Mouse (Mus musculus): ENCODE results near the gene Sfxn2. TPM values are rescaled to one million over a fixed set of nuclear protein-coding genes. Genes with fewer than 3 reads are reported as not detected.

The Sfxn2 gene
- polyA plus RNA-seq, 1 experiment from 2014 or later: 11.0 TPM

DNA sequence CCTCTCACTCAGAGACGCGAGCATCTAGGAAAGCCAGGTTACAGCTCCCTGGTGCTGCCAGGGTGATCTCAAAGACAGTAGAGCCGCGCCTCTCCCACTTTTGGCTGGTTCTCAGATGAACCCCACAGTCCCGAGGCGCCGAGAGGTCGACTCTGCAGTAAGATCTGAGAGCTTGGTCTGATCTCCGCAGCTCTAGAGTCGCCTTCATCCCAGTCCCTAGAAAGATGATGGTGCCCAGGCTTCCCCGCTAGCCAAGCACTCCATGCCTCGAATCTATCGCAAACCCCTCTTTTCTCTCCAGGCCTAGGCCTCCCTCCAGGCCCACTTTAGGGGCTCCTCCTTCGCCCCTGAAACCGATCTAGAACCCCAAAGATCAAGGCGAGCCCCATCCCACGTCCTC is 617 bp upstream of the Sfxn2 start:
- Histone ChIP-seq H3K4me2 (peak overlapping the region; percentile 69), H3K9ac (replicated peaks) (peak overlapping the region; percentile 69), H3K36me3 (no peaks in the 10 kb centered on the region), H3K27me3 (replicated peaks) (no peaks in the 10 kb centered on the region), H3K4me1 (peaks cover 34% of the 10 kb centered on the region), H3K27ac (replicated peaks) (peak overlapping the region; percentile 86), H3K4me3 (replicated peaks) (peak overlapping the region; percentile 86), H3K9me3 (replicated peaks) (no peaks in the 10 kb centered on the region)
- WGBS: under 1% methylated on average over 17 of the region's 17 CpGs
- peak; percentile 42 for ATAC-seq (ENCODE audit: low FRiP score)

DNA sequence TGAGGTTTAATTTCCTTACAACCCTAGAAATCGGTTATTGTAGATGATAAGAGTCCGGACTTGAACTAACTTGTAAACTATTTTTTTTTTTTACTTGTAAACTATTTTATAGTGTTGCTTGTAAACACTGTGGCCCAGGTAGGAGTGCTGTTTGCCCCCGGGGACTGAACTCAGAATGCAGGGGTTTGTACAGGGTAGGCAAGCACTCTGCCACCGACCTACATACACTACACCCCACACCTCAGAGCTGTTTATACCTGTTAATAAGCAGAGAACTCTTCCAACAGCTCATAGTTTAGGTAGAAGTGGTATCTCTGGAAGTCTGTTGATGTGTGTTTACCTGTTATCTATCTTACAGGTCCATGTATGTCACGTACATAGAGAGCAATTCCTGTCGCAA is 825 bp downstream of the Sfxn2 start:
- Histone ChIP-seq H3K9me3 (replicated peaks) (no peaks in the 10 kb centered on the region), H3K4me1 (peaks cover 34% of the 10 kb centered on the region), H3K36me3 (no peaks in the 10 kb centered on the region), H3K27ac (replicated peaks) (peak overlapping the region; percentile 82; the same call in 1 of the 2 replicates), H3K9ac (replicated peaks) (peak overlapping the region; percentile 82; the same call in 1 of the 2 replicates), H3K4me3 (replicated peaks) (peak overlapping the region; percentile 86), H3K4me2 (peak overlapping the region; percentile 69), H3K27me3 (replicated peaks) (no peaks in the 10 kb centered on the region)
- ATAC-seq (ENCODE audit: low FRiP score): no peak
- WGBS: 49% methylated on average over 6 of the region's 6 CpGs

- Histone ChIP-seq H3K9ac (replicated peaks) (no peak overlapping the region), H3K4me1 (peaks cover 34% of the 10 kb centered on the region), H3K27ac (replicated peaks) (no peak overlapping the region), H3K27me3 (replicated peaks) (no peaks in the 10 kb centered on the region), H3K4me3 (replicated peaks) (no peak overlapping the region), H3K4me2 (no peak overlapping the region), H3K9me3 (replicated peaks) (no peaks in the 10 kb centered on the region), H3K36me3 (no peaks in the 10 kb centered on the region)
- 47% methylated on average over 4 of the region's 4 CpGs for WGBS
- no peak for ATAC-seq (ENCODE audit: low FRiP score)
These were observed 2.0 kb downstream of the Sfxn2 start for GRCm38 (mm10) chr19:46575196-46575595.

- H3K9ac ChIP-seq (replicated peaks): no peak overlapping the region
- no peak overlapping the region for H3K4me2 ChIP-seq
- 55% methylated on average over 13 of the region's 13 CpGs for WGBS
- H3K27ac ChIP-seq (replicated peaks): no peak overlapping the region
- H3K36me3 ChIP-seq: peaks cover 51% of the 10 kb centered on the region
- H3K27me3 ChIP-seq (replicated peaks): no peaks in the 10 kb centered on the region
- H3K4me3 ChIP-seq (replicated peaks): no peak overlapping the region
- peak; percentile 61; the same call in 1 of the 2 replicates for ATAC-seq (ENCODE audit: low FRiP score)
- no peaks in the 10 kb centered on the region for H3K9me3 ChIP-seq (replicated peaks)
- no peaks in the 10 kb centered on the region for H3K4me1 ChIP-seq
These were observed 14.8 kb downstream of the Sfxn2 start for GRCm38 (mm10) chr19:46587823-46588508.

- H3K4me2 ChIP-seq: no peak overlapping the region
- WGBS: 95% methylated on average over 6 of the region's 6 CpGs
These were observed 18.4 kb downstream of the Sfxn2 start for GRCm38 (mm10) chr19:46591575-46591974.

DNA sequence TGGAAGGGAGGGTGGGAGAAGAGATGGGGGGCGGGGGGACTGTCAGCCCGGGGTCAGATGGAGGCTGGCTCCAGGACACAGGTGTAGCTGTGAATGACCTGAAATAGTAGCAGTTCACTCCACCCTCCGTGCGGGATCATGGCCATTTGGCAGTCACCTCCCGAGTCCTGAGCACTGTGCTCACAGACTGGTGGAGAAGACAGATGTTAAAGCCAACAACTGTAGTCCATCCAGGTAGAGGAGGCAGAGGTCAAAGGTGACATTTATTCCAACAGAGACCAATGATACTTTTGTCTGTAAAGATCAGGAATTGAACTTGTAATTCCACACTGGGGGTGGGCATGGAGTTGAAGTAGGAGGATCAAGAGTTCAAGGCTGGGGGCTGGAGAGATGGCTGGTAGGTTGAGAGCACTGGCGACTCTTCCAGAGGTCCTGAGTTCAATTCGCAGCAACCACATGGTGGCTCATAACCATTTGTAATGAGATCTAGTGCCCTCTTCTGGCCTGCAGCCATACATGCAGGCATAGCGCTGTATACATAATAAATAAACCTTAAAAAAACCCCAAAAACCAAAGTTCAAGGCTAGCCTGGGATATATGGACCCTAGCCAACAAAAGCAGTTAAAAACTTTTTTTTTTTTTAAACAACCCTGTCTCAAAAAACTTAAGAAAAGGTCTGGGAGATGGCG is 19.7 kb downstream of the Sfxn2 start:
- H3K36me3 ChIP-seq: peaks cover 63% of the 10 kb centered on the region
- no peaks in the 10 kb centered on the region for H3K9me3 ChIP-seq (replicated peaks)
- no peaks in the 10 kb centered on the region for H3K4me1 ChIP-seq
- 95% methylated on average over 9 of the region's 9 CpGs for WGBS
- no peak overlapping the region for H3K4me2 ChIP-seq
- no peak for ATAC-seq (ENCODE audit: low FRiP score)
- H3K27me3 ChIP-seq (replicated peaks): no peaks in the 10 kb centered on the region
- H3K4me3 ChIP-seq (replicated peaks): no peak overlapping the region
- no peak overlapping the region for H3K27ac ChIP-seq (replicated peaks)
- no peak overlapping the region for H3K9ac ChIP-seq (replicated peaks)

More at GRCm38 (mm10) chr19:46591575-46591974, 18.4 kb downstream of the Sfxn2 start:
- H3K4me3 ChIP-seq (replicated peaks): no peak overlapping the region
- ATAC-seq (ENCODE audit: low FRiP score): no peak
- H3K27me3 ChIP-seq (replicated peaks): no peaks in the 10 kb centered on the region
- H3K9ac ChIP-seq (replicated peaks): no peak overlapping the region
- H3K27ac ChIP-seq (replicated peaks): no peak overlapping the region
- H3K36me3 ChIP-seq: peaks cover 63% of the 10 kb centered on the region
- H3K4me1 ChIP-seq: no peaks in the 10 kb centered on the region
- no peaks in the 10 kb centered on the region for H3K9me3 ChIP-seq (replicated peaks)

DNA sequence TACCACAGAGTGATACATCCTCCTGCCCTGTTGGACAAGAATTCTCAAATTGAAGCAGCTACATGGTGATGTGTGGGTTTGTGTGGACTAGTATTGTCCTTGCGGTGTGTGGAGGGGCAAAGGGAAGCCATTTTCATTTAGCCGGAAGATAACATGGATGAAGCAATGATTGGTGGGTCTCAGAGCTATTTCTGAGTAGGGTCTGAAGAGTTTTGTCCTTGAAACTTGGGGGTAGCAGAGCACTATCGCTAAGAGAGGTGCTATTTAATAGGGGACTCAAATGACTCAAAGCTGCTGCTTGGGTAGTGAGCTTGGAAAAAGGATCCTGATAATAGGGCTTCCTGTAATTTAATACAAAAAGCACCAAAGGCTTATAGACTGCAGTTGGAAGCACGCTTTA is 25.0 kb downstream of the Sfxn2 start:
- Histone ChIP-seq H3K4me3 (replicated peaks) (0 out of 2 replicates have a peak overlapping the region, but pooled peaks have one; percentile 97), H3K4me1 (peaks cover 31% of the 10 kb centered on the region), H3K27ac (replicated peaks) (0 out of 2 replicates have a peak overlapping the region, but pooled peaks have one; percentile 6), H3K9ac (replicated peaks) (no peak overlapping the region), H3K27me3 (replicated peaks) (no peaks in the 10 kb centered on the region), H3K36me3 (peaks cover 22% of the 10 kb centered on the region), H3K4me2 (peak overlapping the region; percentile 95), H3K9me3 (replicated peaks) (no peaks in the 10 kb centered on the region)
- 80% methylated on average over 4 of the region's 4 CpGs for WGBS
- no peak for ATAC-seq (ENCODE audit: low FRiP score)

DNA sequence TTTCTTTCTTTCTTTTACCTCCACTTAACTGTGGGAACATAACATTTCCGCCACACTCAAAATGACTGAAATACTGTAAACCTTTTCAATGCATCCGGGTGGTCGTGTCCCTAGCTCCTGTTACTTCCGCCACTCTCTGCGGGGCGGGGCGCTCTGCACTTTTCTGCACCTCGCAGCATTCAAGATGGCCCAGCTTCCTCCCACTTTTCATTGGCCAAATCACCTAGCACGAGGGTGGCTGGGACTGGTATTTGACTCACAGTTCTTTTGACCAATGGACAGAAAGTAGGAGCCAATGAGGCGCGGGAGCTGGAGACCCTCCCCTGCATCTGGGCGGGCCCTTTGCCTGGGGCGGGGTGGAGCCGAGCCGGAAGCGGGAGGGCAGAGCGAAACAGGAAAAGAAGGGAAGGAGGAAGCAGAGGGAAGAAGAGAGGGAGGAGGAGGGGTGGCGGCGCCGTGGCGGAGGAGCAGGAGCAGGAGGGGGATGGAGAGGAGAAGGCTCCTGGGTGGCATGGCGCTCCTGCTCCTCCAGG is 25.6 kb downstream of the Sfxn2 start, which contains the start of gene Wbp1l:
TSS of gene Wbp1l (plus strand) at position 365 of the 533 bp plus-strand sequence.
- Histone ChIP-seq H3K4me2 (peak within 1 kb of the TSS; percentile 95), H3K4me3 (replicated peaks) (peak within 1 kb of the TSS; percentile 97), H3K4me1 (peaks cover 31% of the 10 kb centered on the region), H3K9ac (replicated peaks) (peak within 1 kb of the TSS; percentile 78), H3K27ac (replicated peaks) (peak within 1 kb of the TSS; percentile 79), H3K36me3 (peaks cover 16% of the 10 kb centered on the region), H3K27me3 (replicated peaks) (no peaks in the 10 kb centered on the region), H3K9me3 (replicated peaks) (no peaks in the 10 kb centered on the region)
- ATAC-seq (ENCODE audit: low FRiP score): peak; percentile 98
- 2% methylated on average over 17 of the region's 22 CpGs for WGBS

- Histone ChIP-seq H3K4me1 (peaks cover 31% of the 10 kb centered on the region), H3K4me2 (peak overlapping the region; percentile 95), H3K27ac (replicated peaks) (peak overlapping the region; percentile 79), H3K36me3 (peaks cover 8% of the 10 kb centered on the region), H3K9ac (replicated peaks) (peak overlapping the region; percentile 78), H3K9me3 (replicated peaks) (no peaks in the 10 kb centered on the region), H3K27me3 (replicated peaks) (no peaks in the 10 kb centered on the region), H3K4me3 (replicated peaks) (peak overlapping the region; percentile 97)
- peak; percentile 37 for ATAC-seq (ENCODE audit: low FRiP score)
- WGBS: 18% methylated on average over 22 of the region's 22 CpGs
These were observed 26.5 kb downstream of the Sfxn2 start for GRCm38 (mm10) chr19:46599375-46600256.

DNA sequence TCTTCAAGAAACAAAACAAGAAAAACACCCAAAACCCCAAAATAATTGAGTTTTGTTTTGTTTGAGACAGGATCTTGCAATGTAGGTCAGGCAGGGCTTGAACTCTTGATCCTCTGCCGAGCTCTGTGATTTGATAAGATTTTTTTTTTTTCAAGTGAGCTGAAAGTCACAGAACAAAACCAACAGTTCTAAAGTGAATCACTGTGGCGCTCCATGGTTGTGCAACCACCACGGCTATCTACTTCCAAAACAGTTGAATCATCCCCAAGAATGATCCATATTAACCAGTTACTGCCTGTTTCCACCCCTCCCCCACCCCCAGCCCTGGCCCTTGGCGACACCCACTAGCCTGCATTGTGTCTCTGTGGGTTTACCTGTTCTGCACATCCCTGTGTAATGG is 27.2 kb downstream of the Sfxn2 start:
- Histone ChIP-seq H3K4me3 (replicated peaks) (peak overlapping the region; percentile 97), H3K27ac (replicated peaks) (no peak overlapping the region), H3K27me3 (replicated peaks) (no peaks in the 10 kb centered on the region), H3K4me2 (peak overlapping the region; percentile 95), H3K9me3 (replicated peaks) (no peaks in the 10 kb centered on the region), H3K4me1 (peaks cover 31% of the 10 kb centered on the region), H3K36me3 (peaks cover under 1% of the 10 kb centered on the region; the same call in 1 of the 2 replicates), H3K9ac (replicated peaks) (no peak overlapping the region)
- WGBS: 90% methylated on average over 4 of the region's 4 CpGs
- no peak for ATAC-seq (ENCODE audit: low FRiP score)

- H3K27ac ChIP-seq (replicated peaks): no peak overlapping the region
- H3K9me3 ChIP-seq (replicated peaks): no peaks in the 10 kb centered on the region
- ATAC-seq (ENCODE audit: low FRiP score): no peak
- peaks cover 31% of the 10 kb centered on the region for H3K4me1 ChIP-seq
- 90% methylated on average over 14 of the region's 14 CpGs for WGBS
- no peak overlapping the region for H3K4me2 ChIP-seq
- no peak overlapping the region for H3K9ac ChIP-seq (replicated peaks)
- H3K36me3 ChIP-seq: peaks cover 9% of the 10 kb centered on the region
- no peak overlapping the region for H3K4me3 ChIP-seq (replicated peaks)
- H3K27me3 ChIP-seq (replicated peaks): no peaks in the 10 kb centered on the region
These were observed 28.3 kb downstream of the Sfxn2 start for GRCm38 (mm10) chr19:46601491-46601890.
